Mouse (Mus musculus): ENCODE measurements around the gene Papss2. TPM values are rescaled to one million over a fixed set of nuclear protein-coding genes. Genes with fewer than 3 reads are reported as not detected.

Papss2 gene
- polyA plus RNA-seq, 1 experiment from 2014 or later: 20.7 TPM

- no peak for ATAC-seq (ENCODE audit: insufficient number of reproducible peaks, insufficient read depth, low FRiP score, low TSS enrichment, low read depth)
- Histone ChIP-seq H3K4me2 (no peak overlapping the region), H3K36me3 (no peaks in the 10 kb centered on the region), H3K9me3 (no peaks in the 10 kb centered on the region), H3K4me3 (replicated peaks) (no peak overlapping the region), H3K9ac (replicated peaks) (no peak overlapping the region), H3K27me3 (no peaks in the 10 kb centered on the region), H3K4me1 (replicated peaks) (no peaks in the 10 kb centered on the region), H3K27ac (no peak overlapping the region)
- WGBS: 87% methylated on average over 3 of the region's 3 CpGs
These were observed 26.5 kb upstream of the Papss2 start for GRCm38 (mm10) chr19:32568961-32569653.

GRCm38 (mm10) chr19:32569725-32570124 lies 25.9 kb upstream of the Papss2 start:
- 82% methylated on average over 5 of the region's 5 CpGs for WGBS
- no peak overlapping the region for H3K27ac ChIP-seq
- no peaks in the 10 kb centered on the region for H3K9me3 ChIP-seq
- H3K4me1 ChIP-seq (replicated peaks): no peaks in the 10 kb centered on the region
- no peak overlapping the region for H3K4me3 ChIP-seq (replicated peaks)
- H3K27me3 ChIP-seq: no peaks in the 10 kb centered on the region
- H3K4me2 ChIP-seq: no peak overlapping the region
- ATAC-seq (ENCODE audit: insufficient number of reproducible peaks, insufficient read depth, low FRiP score, low TSS enrichment, low read depth): no peak
- no peak overlapping the region for H3K9ac ChIP-seq (replicated peaks)
- H3K36me3 ChIP-seq: no peaks in the 10 kb centered on the region

- Histone ChIP-seq H3K27ac (no peak overlapping the region), H3K9me3 (no peaks in the 10 kb centered on the region), H3K4me2 (no peak overlapping the region), H3K9ac (replicated peaks) (no peak overlapping the region), H3K27me3 (no peaks in the 10 kb centered on the region), H3K4me1 (replicated peaks) (no peaks in the 10 kb centered on the region), H3K36me3 (no peaks in the 10 kb centered on the region), H3K4me3 (replicated peaks) (no peak overlapping the region)
- no peak for ATAC-seq (ENCODE audit: insufficient number of reproducible peaks, insufficient read depth, low FRiP score, low TSS enrichment, low read depth)
- 63% methylated on average over 2 of the region's 2 CpGs for WGBS
These were observed 23.4 kb upstream of the Papss2 start for GRCm38 (mm10) chr19:32572191-32572590.

DNA sequence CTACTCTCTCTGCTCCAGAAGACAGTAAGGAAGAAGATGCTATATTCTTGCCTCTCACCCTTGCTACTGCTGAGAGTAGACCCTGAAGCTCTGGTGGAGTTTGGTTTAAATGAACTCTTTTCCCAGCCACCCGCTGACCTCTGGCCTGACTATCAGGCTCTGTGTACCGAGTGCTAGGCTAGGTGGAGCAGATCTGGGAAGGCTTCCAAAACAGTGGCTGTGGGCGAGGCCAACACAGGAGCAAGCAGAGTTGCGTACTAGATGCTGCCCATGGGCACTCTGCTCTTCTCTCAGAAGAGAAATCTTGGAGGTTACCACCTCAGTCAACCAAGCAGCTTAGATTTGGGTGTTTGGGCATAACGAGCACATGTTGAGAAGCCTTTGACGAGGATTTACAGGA lies 22.3 kb upstream of the Papss2 start:
- Histone ChIP-seq H3K27me3 (no peaks in the 10 kb centered on the region), H3K4me2 (no peak overlapping the region), H3K9ac (replicated peaks) (no peak overlapping the region), H3K27ac (no peak overlapping the region), H3K4me3 (replicated peaks) (no peak overlapping the region), H3K36me3 (no peaks in the 10 kb centered on the region), H3K9me3 (no peaks in the 10 kb centered on the region), H3K4me1 (replicated peaks) (peaks cover 8% of the 10 kb centered on the region)
- WGBS: 79% methylated on average over 6 of the region's 6 CpGs
- ATAC-seq (ENCODE audit: insufficient number of reproducible peaks, insufficient read depth, low FRiP score, low TSS enrichment, low read depth): no peak

GRCm38 (mm10) chr19:32574846-32575245 lies 20.7 kb upstream of the Papss2 start:
- no peak overlapping the region for H3K27ac ChIP-seq
- no peak overlapping the region for H3K9ac ChIP-seq (replicated peaks)
- no peaks in the 10 kb centered on the region for H3K36me3 ChIP-seq
- 78% methylated on average over 3 of the region's 3 CpGs for WGBS
- no peak overlapping the region for H3K4me3 ChIP-seq (replicated peaks)
- no peaks in the 10 kb centered on the region for H3K9me3 ChIP-seq
- H3K4me1 ChIP-seq (replicated peaks): peaks cover 8% of the 10 kb centered on the region
- no peaks in the 10 kb centered on the region for H3K27me3 ChIP-seq
- ATAC-seq (ENCODE audit: insufficient number of reproducible peaks, insufficient read depth, low FRiP score, low TSS enrichment, low read depth): no peak
- no peak overlapping the region for H3K4me2 ChIP-seq

DNA sequence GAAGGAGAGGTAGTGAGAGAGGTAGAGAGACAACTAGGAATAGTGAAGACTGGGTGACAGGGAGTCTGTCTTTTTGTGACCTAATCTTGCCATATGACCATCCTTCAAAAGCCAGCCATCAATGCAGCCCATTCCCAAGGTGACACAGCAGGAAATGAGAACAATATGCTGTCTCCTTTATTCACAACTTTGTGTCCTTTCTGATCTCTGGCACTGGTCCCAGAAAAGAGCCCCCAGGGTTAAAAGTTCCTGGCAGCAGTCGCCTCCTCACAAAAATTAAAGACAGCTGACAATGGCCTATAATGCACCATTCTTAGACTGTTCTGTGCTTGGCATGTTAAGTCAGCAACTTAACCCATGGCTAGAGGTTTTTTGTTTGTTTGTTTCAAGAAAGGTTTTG lies 17.8 kb upstream of the Papss2 start:
- ATAC-seq (ENCODE audit: insufficient number of reproducible peaks, insufficient read depth, low FRiP score, low TSS enrichment, low read depth): no peak
- WGBS: 6% methylated on average over 1 of the region's 1 CpGs
- Histone ChIP-seq H3K9me3 (no peaks in the 10 kb centered on the region), H3K4me2 (no peak overlapping the region), H3K4me1 (replicated peaks) (peaks cover 8% of the 10 kb centered on the region), H3K4me3 (replicated peaks) (no peak overlapping the region), H3K27ac (no peak overlapping the region), H3K27me3 (no peaks in the 10 kb centered on the region), H3K9ac (replicated peaks) (no peak overlapping the region), H3K36me3 (no peaks in the 10 kb centered on the region)

GRCm38 (mm10) chr19:32583091-32583766 lies 12.4 kb upstream of the Papss2 start:
- no peaks in the 10 kb centered on the region for H3K27me3 ChIP-seq
- 88% methylated on average over 4 of the region's 4 CpGs for WGBS

DNA sequence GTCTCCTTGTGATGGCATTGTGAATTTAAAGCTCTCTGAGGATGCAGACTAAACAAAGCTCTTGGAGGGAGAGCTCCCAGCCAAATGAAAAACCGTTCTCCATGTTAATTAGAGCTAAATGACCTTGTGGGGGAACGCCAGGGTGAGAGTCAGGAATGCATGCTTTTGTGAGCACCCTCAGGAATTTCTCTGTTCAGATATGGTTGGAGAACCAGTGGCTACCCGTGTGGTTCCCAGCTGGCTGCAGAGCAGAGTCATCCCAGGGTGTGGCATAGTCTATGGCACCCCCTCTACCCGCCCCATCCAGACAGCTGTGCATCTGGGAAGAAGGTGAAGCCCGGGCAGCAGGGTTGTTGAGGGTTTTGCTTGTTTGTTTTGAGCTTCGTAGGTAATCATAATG lies 7.9 kb upstream of the Papss2 start:
- Histone ChIP-seq H3K4me3 (replicated peaks) (no peak overlapping the region), H3K4me2 (no peak overlapping the region), H3K27ac (no peak overlapping the region), H3K9me3 (peaks cover 8% of the 10 kb centered on the region; the same call in 1 of the 2 replicates), H3K9ac (replicated peaks) (no peak overlapping the region), H3K4me1 (replicated peaks) (no peaks in the 10 kb centered on the region), H3K36me3 (no peaks in the 10 kb centered on the region), H3K27me3 (no peaks in the 10 kb centered on the region)
- no peak for ATAC-seq (ENCODE audit: insufficient number of reproducible peaks, insufficient read depth, low FRiP score, low TSS enrichment, low read depth)
- WGBS: 44% methylated on average over 6 of the region's 6 CpGs

More at GRCm38 (mm10) chr19:32583091-32583766, 12.4 kb upstream of the Papss2 start:
- Histone ChIP-seq H3K9ac (replicated peaks) (no peak overlapping the region), H3K36me3 (no peaks in the 10 kb centered on the region), H3K4me1 (replicated peaks) (no peaks in the 10 kb centered on the region), H3K9me3 (peaks cover 8% of the 10 kb centered on the region; the same call in 1 of the 2 replicates), H3K27ac (no peak overlapping the region), H3K4me3 (replicated peaks) (no peak overlapping the region), H3K4me2 (no peak overlapping the region)
- ATAC-seq (ENCODE audit: insufficient number of reproducible peaks, insufficient read depth, low FRiP score, low TSS enrichment, low read depth): no peak

DNA sequence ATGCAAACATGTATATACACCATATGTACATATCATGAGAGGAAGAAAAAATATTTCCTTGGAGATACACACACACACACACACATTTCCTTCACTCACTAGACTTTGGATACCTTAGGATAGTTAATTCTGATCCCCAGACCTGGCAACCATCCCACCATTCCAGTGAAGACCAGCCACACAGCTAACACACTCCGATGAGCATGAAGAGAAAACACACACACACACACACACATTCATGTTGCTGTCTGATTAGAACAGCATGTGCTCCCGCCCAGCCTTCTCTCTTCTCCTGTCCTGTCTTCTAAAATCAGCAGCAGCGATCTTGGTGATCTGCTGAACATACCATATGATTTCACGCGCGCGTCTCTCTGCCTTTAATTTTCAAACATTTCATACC lies 2.8 kb upstream of the Papss2 start:
- WGBS: 90% methylated on average over 7 of the region's 7 CpGs
- peaks cover 28% of the 10 kb centered on the region for H3K27me3 ChIP-seq
- no peak overlapping the region for H3K9ac ChIP-seq (replicated peaks)
- H3K4me3 ChIP-seq (replicated peaks): no peak overlapping the region
- H3K27ac ChIP-seq: no peak overlapping the region
- H3K4me1 ChIP-seq (replicated peaks): no peaks in the 10 kb centered on the region
- ATAC-seq (ENCODE audit: insufficient number of reproducible peaks, insufficient read depth, low FRiP score, low TSS enrichment, low read depth): no peak
- H3K4me2 ChIP-seq: no peak overlapping the region
- no peaks in the 10 kb centered on the region for H3K9me3 ChIP-seq
- no peaks in the 10 kb centered on the region for H3K36me3 ChIP-seq

DNA sequence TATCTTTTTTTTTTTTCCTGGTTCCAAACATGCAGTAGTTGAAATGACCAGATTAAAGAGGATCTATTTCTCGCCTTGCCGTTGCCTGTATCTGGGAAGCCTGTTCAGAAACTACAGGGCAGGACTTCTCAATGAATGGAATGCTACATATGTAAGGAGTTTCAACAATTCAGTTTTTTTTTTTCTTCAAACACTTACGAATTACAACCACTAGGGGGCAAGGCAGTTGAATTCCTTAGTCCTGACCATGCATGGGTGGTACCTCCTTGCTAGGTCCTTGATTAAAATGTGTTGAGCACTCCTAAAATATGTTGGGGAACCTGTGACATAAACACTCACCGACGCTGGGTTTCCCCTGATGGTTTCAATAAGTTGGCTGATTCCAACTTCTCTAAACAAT lies 1.7 kb upstream of the Papss2 start:
- Histone ChIP-seq H3K36me3 (no peaks in the 10 kb centered on the region), H3K4me2 (no peak overlapping the region), H3K27ac (no peak overlapping the region), H3K9me3 (no peaks in the 10 kb centered on the region), H3K9ac (replicated peaks) (no peak overlapping the region), H3K4me3 (replicated peaks) (no peak overlapping the region), H3K27me3 (peaks cover 28% of the 10 kb centered on the region), H3K4me1 (replicated peaks) (no peaks in the 10 kb centered on the region)
- no peak for ATAC-seq (ENCODE audit: insufficient number of reproducible peaks, insufficient read depth, low FRiP score, low TSS enrichment, low read depth)
- WGBS: 73% methylated on average over 5 of the region's 5 CpGs

DNA sequence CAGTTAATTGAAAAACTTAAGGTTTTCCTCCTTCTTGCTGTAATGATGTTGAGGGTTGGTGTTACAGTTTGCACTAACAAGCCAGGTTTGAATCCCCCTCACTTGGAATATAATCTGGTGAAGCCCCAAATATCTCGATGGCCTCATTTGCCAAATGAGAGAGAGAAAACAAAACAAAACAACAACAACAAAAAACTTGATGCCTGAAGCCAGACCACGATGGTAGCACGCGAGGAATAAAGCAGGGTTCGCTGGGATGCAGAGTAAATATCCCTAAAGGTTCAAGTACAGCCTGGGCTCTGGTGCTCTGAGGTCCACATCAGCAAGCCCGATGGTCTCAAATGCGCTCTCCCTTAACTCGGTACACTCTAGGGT lies 472 bp upstream of the Papss2 start:
- peak; percentile 63 for ATAC-seq (ENCODE audit: insufficient number of reproducible peaks, insufficient read depth, low FRiP score, low TSS enrichment, low read depth)
- Histone ChIP-seq H3K9ac (replicated peaks) (peak overlapping the region; percentile 76), H3K9me3 (no peaks in the 10 kb centered on the region), H3K27me3 (peaks cover 28% of the 10 kb centered on the region), H3K36me3 (no peaks in the 10 kb centered on the region), H3K27ac (peak overlapping the region; percentile 78; the same call in 1 of the 2 replicates), H3K4me1 (replicated peaks) (peaks cover 8% of the 10 kb centered on the region; the same call in 1 of the 2 replicates), H3K4me3 (replicated peaks) (peak overlapping the region; percentile 62), H3K4me2 (peak overlapping the region; percentile 74)
- WGBS: 21% methylated on average over 8 of the region's 8 CpGs

Data from limb, embryonic 12.5 days (tissue).